Mouse (Mus musculus): ENCODE measurements at regions not wholly inside any gene's neighbourhood (a gene's known extent, or its start where the extent isn't known, plus 50 kb on each side); places are given as distances from the start of the nearest gene placed in this dataset.
A peak's percentile ranks its signal among the peaks of the same experiment; 100 is the strongest.

DNA sequence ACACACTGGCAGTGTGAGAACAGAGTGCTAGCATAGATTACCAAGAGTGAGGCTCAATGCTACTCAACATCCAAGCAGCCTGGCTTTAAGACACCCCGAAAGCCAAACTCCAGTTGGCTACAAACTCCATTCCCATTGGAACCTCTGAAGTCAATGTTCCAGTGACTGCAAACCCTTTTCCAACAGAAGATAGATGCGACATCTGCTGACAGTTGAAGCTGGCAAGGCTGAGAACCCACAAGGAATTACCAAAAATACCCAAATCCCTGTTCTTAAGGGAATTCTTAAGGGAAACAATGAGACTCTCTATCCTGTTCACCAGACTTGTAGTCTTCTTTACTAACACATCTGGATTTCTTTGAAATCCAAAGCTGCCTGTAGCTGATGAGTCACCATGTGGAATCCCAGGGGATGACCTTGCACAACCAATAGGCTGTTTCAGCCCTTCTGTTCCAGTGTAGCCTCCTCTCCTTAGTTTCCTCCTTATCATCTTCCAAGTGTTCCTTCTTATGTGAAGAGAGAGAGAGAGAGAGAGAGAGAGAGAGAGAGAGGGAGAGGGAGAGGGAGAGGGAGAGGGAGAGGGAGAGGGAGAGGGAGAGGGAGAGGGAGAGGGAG lies 70.1 kb upstream of the Xylt1 start:
- no peak for TF ChIP-seq CTCF (IDR thresholded peaks at IDR 0.05)
- TF ChIP-seq EP300 (IDR thresholded peaks at IDR 0.05; ENCODE audit: insufficient read depth, low read depth, low read length) = no peak
- no peak for TF ChIP-seq POLR2A (IDR thresholded peaks at IDR 0.05; ENCODE audit: insufficient read depth, low read depth, low read length)
- no peaks in the 10 kb centered on the region; the same call in 1 of the 2 replicates for H3K4me1 ChIP-seq (ENCODE audit: control insufficient read depth, insufficient read depth, low read length)
- intact Hi-C loops (cut with DNase I) = no loop called here
- no peak overlapping the region for H3K9ac ChIP-seq (ENCODE audit: low read depth, low read length)
- no peak overlapping the region; the same call in 1 of the 2 replicates for H3K27ac ChIP-seq
- no peaks in the 10 kb centered on the region for H3K79me2 ChIP-seq (replicated peaks; ENCODE audit: control insufficient read depth, insufficient read depth, low read length)
- DNase-seq = peak; percentile 71 to 72
- H3K27me3 ChIP-seq (ENCODE audit: control insufficient read depth, insufficient read depth, low read length) = no peaks in the 10 kb centered on the region
- no peaks in the 10 kb centered on the region for H3K36me3 ChIP-seq (ENCODE audit: control insufficient read depth, insufficient read depth, low read length)
- 57% methylated on average over 2 of the region's 2 CpGs for whole genome bisulfite sequencing
- no peak overlapping the region for H3K4me3 ChIP-seq

DNA sequence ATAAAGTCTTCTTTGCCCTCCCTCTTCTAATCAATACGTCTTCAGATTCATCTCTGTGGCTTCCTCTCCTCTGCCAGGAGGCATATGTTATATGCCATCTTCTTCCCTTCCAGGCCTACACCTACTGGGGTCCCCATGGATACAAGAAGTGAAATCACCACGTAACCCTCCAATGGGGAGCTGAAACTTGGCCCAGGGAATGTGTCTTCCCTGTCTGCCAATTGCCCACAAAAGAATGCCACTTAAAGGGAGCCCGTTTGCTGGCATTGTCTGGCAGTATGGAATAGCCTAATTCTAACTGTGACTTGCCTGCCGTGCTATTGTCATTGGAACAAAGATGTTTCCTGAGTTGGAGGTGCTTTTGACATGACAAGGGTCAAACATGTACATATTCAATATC lies 69.5 kb upstream of the Xylt1 start:
- Histone ChIP-seq H3K27ac (no peak overlapping the region), H3K36me3 (ENCODE audit: control insufficient read depth, insufficient read depth, low read length) (no peaks in the 10 kb centered on the region), H3K4me3 (no peak overlapping the region), H3K4me1 (ENCODE audit: control insufficient read depth, insufficient read depth, low read length) (no peaks in the 10 kb centered on the region; the same call in 1 of the 2 replicates), H3K9ac (ENCODE audit: low read depth, low read length) (no peak overlapping the region), H3K79me2 (replicated peaks; ENCODE audit: control insufficient read depth, insufficient read depth, low read length) (no peaks in the 10 kb centered on the region), H3K27me3 (ENCODE audit: control insufficient read depth, insufficient read depth, low read length) (no peaks in the 10 kb centered on the region)
- intact Hi-C loops (cut with DNase I) = no loop called here
- WGBS = 56% methylated on average over 4 of the region's 4 CpGs
- TF ChIP-seq CTCF (IDR thresholded peaks at IDR 0.05) (no peak), EP300 (IDR thresholded peaks at IDR 0.05; ENCODE audit: insufficient read depth, low read depth, low read length) (no peak), POLR2A (IDR thresholded peaks at IDR 0.05; ENCODE audit: insufficient read depth, low read depth, low read length) (no peak)
- DNase-seq = no peak

DNA sequence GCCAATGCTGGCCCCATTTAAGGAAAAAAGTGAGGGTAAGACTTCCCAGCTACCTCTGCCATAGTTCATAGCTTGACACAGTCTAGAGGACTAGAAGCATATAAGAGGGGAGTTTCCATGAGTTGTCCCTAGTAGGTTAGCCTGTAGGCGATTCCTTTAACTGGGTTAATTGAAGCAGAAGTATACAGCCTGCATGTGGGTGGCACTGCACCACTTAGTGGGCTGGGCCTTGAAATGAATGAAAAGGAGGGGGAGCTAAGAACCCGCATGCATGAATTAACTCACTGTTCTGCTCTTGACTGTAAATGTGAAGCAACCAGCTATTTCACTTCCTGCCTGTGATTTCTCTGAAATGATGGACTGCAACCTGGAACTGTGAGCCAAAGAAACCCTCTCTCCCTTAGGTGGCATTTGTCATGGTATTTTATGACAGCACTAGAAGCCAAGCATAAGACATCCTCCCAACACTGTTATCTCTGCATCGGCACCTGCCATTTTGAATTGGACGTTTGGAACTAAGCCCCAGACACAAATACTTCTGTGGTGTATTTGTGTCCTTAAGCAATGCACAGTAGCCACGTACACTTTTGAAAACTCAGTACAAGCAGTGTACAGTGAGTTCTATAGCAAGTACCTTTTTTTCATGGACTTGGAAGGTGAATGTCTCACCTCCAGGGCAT lies 64.5 kb upstream of the Xylt1 start:
- H3K4me1 ChIP-seq (ENCODE audit: control insufficient read depth, insufficient read depth, low read length) = peaks cover 3% of the 10 kb centered on the region
- TF ChIP-seq POLR2A (IDR thresholded peaks at IDR 0.05; ENCODE audit: insufficient read depth, low read depth, low read length) (no peak), EP300 (IDR thresholded peaks at IDR 0.05; ENCODE audit: insufficient read depth, low read depth, low read length) (no peak), CTCF (IDR thresholded peaks at IDR 0.05) (no peak)
- H3K4me3 ChIP-seq = no peak overlapping the region
- 83% methylated on average over 5 of the region's 5 CpGs for WGBS
- intact Hi-C loops (cut with DNase I) = no loop called here
- no peak overlapping the region for H3K9ac ChIP-seq (ENCODE audit: low read depth, low read length)
- H3K27ac ChIP-seq = no peak overlapping the region
- no peak for DNase-seq
- H3K79me2 ChIP-seq (replicated peaks; ENCODE audit: control insufficient read depth, insufficient read depth, low read length) = no peaks in the 10 kb centered on the region
- no peaks in the 10 kb centered on the region for H3K27me3 ChIP-seq (ENCODE audit: control insufficient read depth, insufficient read depth, low read length)
- H3K36me3 ChIP-seq (ENCODE audit: control insufficient read depth, insufficient read depth, low read length) = no peaks in the 10 kb centered on the region

DNA sequence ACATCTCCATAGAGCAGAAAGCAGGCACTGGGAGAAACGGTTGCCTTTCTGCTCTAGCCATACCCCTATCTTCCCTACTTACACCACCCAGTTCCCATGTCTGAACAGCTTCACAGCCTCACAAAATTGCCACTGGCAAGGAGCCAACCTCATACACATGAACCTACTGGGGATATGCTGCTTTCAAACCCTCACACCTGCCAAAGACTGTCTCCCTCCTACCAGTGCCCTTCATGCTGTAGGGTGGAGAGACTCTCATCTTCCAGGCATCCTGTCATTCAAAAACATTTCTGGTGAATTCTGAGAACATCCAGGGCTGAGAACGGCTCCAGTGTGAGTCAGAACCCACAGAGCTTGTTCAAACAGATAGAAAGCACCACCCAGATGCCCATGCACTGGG lies 63.4 kb upstream of the Xylt1 start:
- H3K4me1 ChIP-seq (ENCODE audit: control insufficient read depth, insufficient read depth, low read length) = peaks cover 3% of the 10 kb centered on the region; the same call in 1 of the 2 replicates
- H3K4me3 ChIP-seq = no peak overlapping the region
- 38% methylated on average over 2 of the region's 2 CpGs for WGBS
- no peak for DNase-seq
- intact Hi-C loops (cut with DNase I) = no loop called here
- no peaks in the 10 kb centered on the region for H3K27me3 ChIP-seq (ENCODE audit: control insufficient read depth, insufficient read depth, low read length)
- no peak for TF ChIP-seq EP300 (IDR thresholded peaks at IDR 0.05; ENCODE audit: insufficient read depth, low read depth, low read length)
- TF ChIP-seq POLR2A (IDR thresholded peaks at IDR 0.05; ENCODE audit: insufficient read depth, low read depth, low read length) = no peak
- no peak for TF ChIP-seq CTCF (IDR thresholded peaks at IDR 0.05)
- no peak overlapping the region for H3K27ac ChIP-seq
- H3K79me2 ChIP-seq (replicated peaks; ENCODE audit: control insufficient read depth, insufficient read depth, low read length) = no peaks in the 10 kb centered on the region
- H3K9ac ChIP-seq (ENCODE audit: low read depth, low read length) = no peak overlapping the region
- no peaks in the 10 kb centered on the region for H3K36me3 ChIP-seq (ENCODE audit: control insufficient read depth, insufficient read depth, low read length)

DNA sequence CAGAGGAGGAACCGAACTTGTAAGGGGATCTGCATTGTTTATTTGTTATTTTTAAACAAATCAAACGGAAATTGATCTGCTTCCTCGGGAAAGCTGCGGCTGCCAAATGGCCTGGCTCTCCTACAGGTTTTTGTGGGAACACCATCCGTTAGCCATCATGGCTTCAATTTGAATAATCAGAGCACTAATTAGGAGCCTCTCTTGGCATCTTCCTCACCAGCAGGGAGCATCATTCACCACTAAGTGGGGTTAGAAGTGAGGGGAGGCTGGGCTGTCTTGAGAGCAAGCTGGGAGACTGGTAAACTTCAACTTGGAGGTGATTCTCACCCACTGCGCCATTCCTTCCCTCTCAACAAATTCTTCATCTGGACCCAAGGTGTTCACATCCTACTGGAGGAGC lies 60.2 kb upstream of the Xylt1 start:
- Histone ChIP-seq H3K27ac (no peak overlapping the region), H3K27me3 (ENCODE audit: control insufficient read depth, insufficient read depth, low read length) (no peaks in the 10 kb centered on the region), H3K79me2 (replicated peaks; ENCODE audit: control insufficient read depth, insufficient read depth, low read length) (no peaks in the 10 kb centered on the region), H3K4me3 (no peak overlapping the region), H3K9ac (ENCODE audit: low read depth, low read length) (no peak overlapping the region), H3K4me1 (ENCODE audit: control insufficient read depth, insufficient read depth, low read length) (peaks cover 3% of the 10 kb centered on the region; the same call in 1 of the 2 replicates), H3K36me3 (ENCODE audit: control insufficient read depth, insufficient read depth, low read length) (no peaks in the 10 kb centered on the region)
- 30% methylated on average over 6 of the region's 6 CpGs for WGBS
- TF ChIP-seq CTCF (IDR thresholded peaks at IDR 0.05) = peak; percentile 40
- no peak for TF ChIP-seq POLR2A (IDR thresholded peaks at IDR 0.05; ENCODE audit: insufficient read depth, low read depth, low read length)
- no peak for DNase-seq
- intact Hi-C loops (cut with DNase I) = no loop called here

Measured in heart, adult 2 months (tissue).